Mouse (Mus musculus): ENCODE results near the gene Cpne9. TPM values are rescaled to one million over a fixed set of nuclear protein-coding genes. Genes with fewer than 3 reads are reported as not detected.
"Not testable (repeated sequence)": the region's sequence is repeated elsewhere in the genome, so short reads cannot be mapped to it uniquely, and the experiment has no call there.

Gene Cpne9
- polyA plus RNA-seq, 1 experiment from 2014 or later: 0.06 TPM

DNA sequence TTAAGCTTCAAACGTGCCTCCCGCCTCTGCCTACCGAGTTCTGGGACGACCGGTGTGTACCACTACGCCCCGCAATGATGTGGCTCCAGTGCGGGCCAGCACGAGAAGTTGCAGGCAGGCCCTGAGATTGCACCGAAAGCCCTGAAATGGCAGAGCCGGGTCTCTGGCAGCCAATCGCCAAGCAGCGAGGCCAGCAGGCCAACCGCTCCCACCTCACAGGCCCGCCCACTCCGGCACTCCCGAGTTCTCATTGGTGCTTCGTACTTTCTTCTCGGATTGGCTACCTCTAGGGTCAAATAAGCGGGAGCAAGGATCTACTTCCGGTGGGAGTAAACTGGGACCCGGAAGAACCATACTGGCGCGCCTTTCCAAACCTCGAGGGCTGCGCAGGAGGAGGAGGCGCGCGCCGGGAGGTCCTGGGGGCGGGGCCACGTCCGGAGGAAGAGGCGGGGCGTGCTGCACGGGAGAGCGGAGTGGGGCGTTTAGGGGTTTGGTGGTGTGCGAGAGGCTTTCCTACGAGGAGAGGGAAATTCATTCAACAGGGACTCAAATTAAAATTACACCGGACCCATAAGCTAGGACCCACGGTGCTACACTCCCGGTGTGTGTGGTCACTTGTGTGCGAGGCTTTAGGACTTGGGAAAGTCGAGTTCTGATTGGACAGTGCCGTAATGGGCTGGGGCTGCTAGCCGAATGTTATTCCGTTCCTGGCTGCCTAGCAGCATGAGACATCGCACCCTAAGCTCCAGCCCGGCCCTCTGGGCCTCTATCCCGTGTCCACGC lies 44.6 kb downstream of the Cpne9 start, which contains the start of gene Ogg1:
Ogg1 (plus strand) TSS at position 440 of the 783 bp plus-strand sequence.
- peak within 1 kb of the TSS; percentile 94 for H3K27ac ChIP-seq
- peak; percentile 98 for ATAC-seq (ENCODE audit: insufficient number of reproducible peaks, insufficient read depth, low FRiP score, low TSS enrichment, low read depth)
- H3K4me3 ChIP-seq: peak within 1 kb of the TSS; percentile 66
- WGBS: under 1% methylated on average over 52 of the region's 52 CpGs
- H3K4me2 ChIP-seq: peak within 1 kb of the TSS; percentile 93
- peaks cover 9% of the 10 kb centered on the region for H3K4me1 ChIP-seq
- peaks cover 58% of the 10 kb centered on the region for H3K36me3 ChIP-seq
- H3K9ac ChIP-seq: peak within 1 kb of the TSS; percentile 85
- no peaks in the 10 kb centered on the region for H3K9me3 ChIP-seq
- H3K27me3 ChIP-seq: no peaks in the 10 kb centered on the region

DNA sequence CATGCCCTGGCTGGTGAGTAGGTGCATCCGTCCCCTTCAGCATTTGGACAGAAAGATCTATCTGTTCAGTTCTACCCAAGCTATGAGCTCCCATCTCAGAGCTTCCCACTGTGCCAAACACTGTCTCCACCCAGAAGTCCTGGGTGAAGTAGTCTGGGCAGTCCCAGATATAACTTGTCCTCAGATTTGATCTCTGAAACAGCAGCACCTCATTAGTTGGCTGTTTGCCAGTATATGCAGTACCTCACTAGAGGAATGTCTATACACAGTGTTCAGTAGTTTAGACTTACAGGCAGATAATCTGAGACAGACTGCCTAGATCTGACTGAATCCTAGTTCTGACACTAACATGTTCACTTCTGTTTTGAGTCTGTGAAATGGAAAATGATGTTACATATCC lies 47.3 kb downstream of the Cpne9 start:
- Histone ChIP-seq H3K9me3 (no peaks in the 10 kb centered on the region), H3K4me3 (no peak overlapping the region), H3K4me2 (no peak overlapping the region), H3K27ac (no peak overlapping the region), H3K27me3 (no peaks in the 10 kb centered on the region), H3K36me3 (peaks cover 50% of the 10 kb centered on the region), H3K9ac (no peak overlapping the region), H3K4me1 (peaks cover 9% of the 10 kb centered on the region)
- 83% methylated on average over 1 of the region's 1 CpGs for WGBS
- ATAC-seq (ENCODE audit: insufficient number of reproducible peaks, insufficient read depth, low FRiP score, low TSS enrichment, low read depth): no peak

DNA sequence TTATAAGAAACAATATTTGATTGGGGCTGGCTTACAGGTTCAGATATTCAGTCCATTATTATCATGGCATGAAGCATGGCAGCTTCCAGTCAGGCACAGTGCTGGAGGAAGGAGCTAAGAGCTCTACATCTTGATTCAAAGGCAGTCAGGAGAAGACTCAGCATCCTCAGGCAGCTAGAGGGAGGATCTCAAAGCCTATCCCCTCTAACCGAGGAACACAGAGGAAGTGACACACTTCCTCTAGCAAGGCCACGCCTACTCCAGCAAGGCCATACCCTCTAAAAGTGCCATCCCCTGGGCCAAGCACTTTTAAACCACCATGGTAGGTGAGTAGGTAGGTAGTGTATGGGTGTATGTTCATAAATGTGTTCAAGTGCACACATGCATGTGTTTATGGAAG lies 48.4 kb downstream of the Cpne9 start:
- no peaks in the 10 kb centered on the region for H3K27me3 ChIP-seq
- no peak overlapping the region for H3K27ac ChIP-seq
- H3K9me3 ChIP-seq: no peaks in the 10 kb centered on the region
- no peak overlapping the region for H3K4me2 ChIP-seq
- H3K36me3 ChIP-seq: peaks cover 52% of the 10 kb centered on the region
- H3K4me1 ChIP-seq: peaks cover 7% of the 10 kb centered on the region
- no peak overlapping the region for H3K9ac ChIP-seq
- 54% methylated on average over 2 of the region's 2 CpGs for WGBS
- ATAC-seq (ENCODE audit: insufficient number of reproducible peaks, insufficient read depth, low FRiP score, low TSS enrichment, low read depth): no peak
- H3K4me3 ChIP-seq: no peak overlapping the region

DNA sequence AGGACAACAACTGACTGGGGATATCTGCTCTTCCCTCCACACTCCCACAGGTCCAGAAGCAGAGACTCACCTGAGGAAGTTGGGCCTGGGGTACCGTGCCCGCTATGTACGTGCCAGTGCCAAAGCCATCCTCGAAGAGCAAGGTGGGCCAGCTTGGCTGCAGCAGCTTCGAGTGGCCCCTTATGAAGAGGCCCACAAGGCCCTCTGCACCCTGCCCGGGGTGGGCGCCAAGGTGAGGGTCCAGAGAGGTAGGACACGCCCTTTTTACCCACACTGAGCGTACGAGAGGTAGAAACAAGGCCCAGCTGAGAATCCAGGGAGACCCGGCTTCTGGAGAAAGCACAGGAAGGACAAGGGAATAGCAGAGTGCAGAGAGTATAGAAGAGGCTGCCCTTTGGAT lies 49.6 kb downstream of the Cpne9 start:
- Histone ChIP-seq H3K36me3 (peaks cover 61% of the 10 kb centered on the region), H3K4me1 (no peaks in the 10 kb centered on the region; the same call in 1 of the 2 replicates)
- 90% methylated on average over 11 of the region's 11 CpGs for WGBS

DNA sequence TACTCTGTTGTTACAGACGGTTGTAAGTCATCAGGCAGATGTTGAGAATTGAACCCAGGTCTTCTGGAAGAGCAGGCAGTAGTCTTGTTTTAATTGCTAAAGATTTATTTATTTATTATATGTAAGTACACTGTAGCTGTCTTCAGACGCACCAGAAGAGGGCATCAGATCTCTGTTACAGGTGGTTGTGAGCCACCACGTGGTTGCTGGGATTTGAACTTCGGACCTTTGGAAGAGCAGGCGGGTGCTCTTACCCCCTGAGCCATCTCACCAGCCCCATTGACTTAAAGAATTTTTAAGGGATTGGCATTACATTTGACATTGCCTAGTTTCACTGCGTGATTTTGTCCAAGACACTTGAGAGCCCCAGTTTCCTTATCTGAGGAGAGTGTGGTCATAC lies 50.6 kb downstream of the Cpne9 start:
- not testable (repeated sequence) for H3K27ac ChIP-seq; H3K4me1 ChIP-seq; H3K27me3 ChIP-seq; H3K4me3 ChIP-seq; ATAC-seq (ENCODE audit: insufficient number of reproducible peaks, insufficient read depth, low FRiP score, low TSS enrichment, low read depth); H3K4me2 ChIP-seq; H3K9me3 ChIP-seq; H3K9ac ChIP-seq
- peaks cover 70% of the 10 kb centered on the region for H3K36me3 ChIP-seq
- WGBS: 79% methylated on average over 6 of the region's 6 CpGs

More for the DNA sequence above, 49.6 kb downstream of the Cpne9 start:
- Histone ChIP-seq H3K9ac (no peak overlapping the region), H3K4me2 (no peak overlapping the region), H3K9me3 (no peaks in the 10 kb centered on the region), H3K27me3 (no peaks in the 10 kb centered on the region), H3K27ac (no peak overlapping the region), H3K4me3 (no peak overlapping the region)
- ATAC-seq (ENCODE audit: insufficient number of reproducible peaks, insufficient read depth, low FRiP score, low TSS enrichment, low read depth): no peak

DNA sequence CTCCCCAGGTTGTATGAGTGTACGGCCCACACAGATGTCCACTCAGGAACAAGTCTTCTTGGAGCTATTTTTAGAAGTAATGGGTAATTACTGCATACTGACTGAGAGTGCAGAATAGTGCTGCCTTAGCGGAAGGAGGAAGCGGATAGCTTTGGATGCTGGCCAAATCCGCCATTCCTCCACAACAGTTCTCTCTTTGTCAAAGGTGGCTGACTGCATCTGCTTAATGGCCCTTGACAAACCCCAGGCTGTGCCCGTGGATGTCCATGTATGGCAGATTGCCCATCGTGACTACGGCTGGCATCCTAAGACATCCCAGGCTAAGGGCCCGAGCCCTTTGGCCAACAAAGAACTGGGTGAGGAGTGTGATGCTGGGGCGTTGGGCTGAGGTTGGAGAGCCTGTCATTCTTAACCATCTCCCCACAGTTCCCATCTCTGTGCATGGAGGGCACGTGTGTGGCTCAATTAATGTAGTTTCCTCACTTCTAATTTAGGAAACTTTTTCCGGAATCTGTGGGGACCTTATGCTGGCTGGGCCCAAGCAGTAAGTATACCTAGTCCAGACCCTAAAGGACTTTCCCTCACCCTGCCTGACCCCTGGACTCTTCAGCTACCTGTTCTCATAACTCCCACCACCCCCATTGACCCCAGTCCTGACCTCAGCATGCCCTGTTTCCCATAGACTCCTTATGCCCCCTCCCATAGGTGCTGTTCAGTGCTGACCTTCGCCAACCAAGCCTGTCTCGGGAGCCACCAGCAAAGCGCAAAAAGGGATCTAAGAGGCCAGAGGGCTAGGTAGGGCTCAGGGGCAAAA lies 51.2 kb downstream of the Cpne9 start:
- no peak overlapping the region for H3K9ac ChIP-seq
- WGBS: 81% methylated on average over 14 of the region's 14 CpGs
- no peak overlapping the region for H3K4me3 ChIP-seq
- H3K9me3 ChIP-seq: no peaks in the 10 kb centered on the region
- H3K36me3 ChIP-seq: peaks cover 76% of the 10 kb centered on the region
- H3K4me1 ChIP-seq: no peaks in the 10 kb centered on the region; the same call in 1 of the 2 replicates
- no peak overlapping the region for H3K4me2 ChIP-seq
- no peaks in the 10 kb centered on the region for H3K27me3 ChIP-seq
- H3K27ac ChIP-seq: no peak overlapping the region
- ATAC-seq (ENCODE audit: insufficient number of reproducible peaks, insufficient read depth, low FRiP score, low TSS enrichment, low read depth): no peak

DNA sequence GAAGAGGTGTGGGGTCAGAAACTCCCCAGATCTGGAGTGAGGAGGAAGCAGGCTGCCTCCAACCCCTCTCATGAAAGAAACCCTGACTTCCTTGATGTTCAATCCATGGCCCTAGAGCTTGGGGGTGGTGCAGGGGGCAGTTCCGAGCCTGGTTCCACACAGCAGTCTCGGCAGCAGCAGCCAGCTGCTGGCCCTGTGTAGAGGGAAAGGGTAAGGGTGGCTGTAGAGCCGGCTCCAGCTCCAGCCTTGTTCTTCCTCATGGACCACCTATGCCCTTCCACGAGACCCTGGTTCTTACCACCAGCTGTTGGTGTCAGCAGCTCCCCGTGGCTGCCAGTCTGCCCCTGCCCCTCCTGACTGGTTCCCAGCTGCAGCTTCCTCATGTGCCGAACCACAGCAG lies 52.1 kb downstream of the Cpne9 start:
- Histone ChIP-seq H3K27me3 (no peaks in the 10 kb centered on the region), H3K4me2 (no peak overlapping the region), H3K9me3 (no peaks in the 10 kb centered on the region), H3K4me3 (no peak overlapping the region), H3K27ac (no peak overlapping the region), H3K9ac (0 out of 2 replicates have a peak overlapping the region, but pooled peaks have one; percentile 4), H3K36me3 (peaks cover 81% of the 10 kb centered on the region), H3K4me1 (no peaks in the 10 kb centered on the region; the same call in 1 of the 2 replicates)
- 83% methylated on average over 6 of the region's 6 CpGs for WGBS
- no peak for ATAC-seq (ENCODE audit: insufficient number of reproducible peaks, insufficient read depth, low FRiP score, low TSS enrichment, low read depth)

DNA sequence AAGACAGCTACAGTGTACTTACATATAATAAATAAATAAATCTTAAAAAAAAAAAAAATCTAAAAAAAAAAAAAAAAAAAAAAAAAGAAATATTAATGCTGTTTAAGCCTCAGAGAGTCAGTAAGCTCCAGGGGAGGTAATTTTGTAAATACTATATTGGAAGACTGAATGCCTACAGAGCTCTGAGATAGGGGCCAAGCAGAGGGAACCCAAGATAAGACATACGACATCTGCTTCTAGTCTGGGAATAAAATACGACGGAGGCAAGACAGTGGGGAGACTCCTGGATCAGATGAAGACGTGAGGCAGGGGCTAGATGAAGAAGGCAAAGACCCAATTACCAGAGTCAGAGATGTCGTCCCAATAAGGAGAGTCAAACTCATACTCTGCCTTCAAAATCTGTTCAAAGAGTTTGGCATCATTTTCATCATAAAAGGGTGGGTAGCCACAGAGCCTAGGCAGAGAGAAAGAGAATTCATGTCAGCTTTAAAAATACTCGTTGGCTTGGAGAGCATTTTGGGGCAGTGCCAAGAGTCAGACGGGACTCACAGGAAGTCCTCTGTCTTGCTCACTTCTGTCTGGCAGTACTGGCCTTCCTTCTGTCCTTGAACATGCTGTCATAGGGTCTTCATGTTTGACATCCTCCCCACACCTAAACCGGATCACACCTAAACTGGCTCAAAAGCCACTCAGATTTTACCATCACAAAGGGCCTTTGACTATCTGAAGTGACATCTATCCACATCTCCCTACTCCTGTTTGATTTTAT lies 54.9 kb downstream of the Cpne9 start:
- Histone ChIP-seq H3K4me1 (peaks cover 5% of the 10 kb centered on the region; the same call in 1 of the 2 replicates), H3K9ac (no peak overlapping the region), H3K4me3 (no peak overlapping the region), H3K36me3 (peaks cover 75% of the 10 kb centered on the region), H3K27ac (no peak overlapping the region), H3K27me3 (no peaks in the 10 kb centered on the region), H3K4me2 (no peak overlapping the region), H3K9me3 (no peaks in the 10 kb centered on the region)
- WGBS: 72% methylated on average over 8 of the region's 8 CpGs
- no peak for ATAC-seq (ENCODE audit: insufficient number of reproducible peaks, insufficient read depth, low FRiP score, low TSS enrichment, low read depth)

DNA sequence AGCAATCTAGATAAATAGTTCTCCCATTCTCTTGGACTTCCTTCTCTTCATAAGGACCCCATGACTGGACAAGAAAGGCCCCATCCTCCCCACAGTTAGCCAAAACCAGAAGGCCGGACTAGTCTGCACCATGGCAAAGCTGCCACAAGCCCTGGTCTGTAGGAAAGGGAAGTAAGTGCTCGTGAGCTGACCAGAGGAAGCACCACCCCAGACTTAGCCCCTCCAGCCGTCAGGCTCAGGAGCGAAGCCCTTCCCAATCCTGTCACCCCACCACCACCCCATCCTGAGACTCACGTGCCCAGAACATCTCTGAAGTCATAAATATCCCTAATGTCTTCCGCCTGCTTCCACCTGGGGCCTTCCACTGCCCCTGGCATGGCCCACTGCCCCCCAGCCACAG lies 59.5 kb downstream of the Cpne9 start:
- no peak for ATAC-seq (ENCODE audit: insufficient number of reproducible peaks, insufficient read depth, low FRiP score, low TSS enrichment, low read depth)
- no peaks in the 10 kb centered on the region for H3K9me3 ChIP-seq
- no peak overlapping the region for H3K27ac ChIP-seq
- peaks cover 24% of the 10 kb centered on the region for H3K4me1 ChIP-seq
- H3K36me3 ChIP-seq: peaks cover 38% of the 10 kb centered on the region
- H3K27me3 ChIP-seq: no peaks in the 10 kb centered on the region
- H3K4me3 ChIP-seq: no peak overlapping the region
- 0 out of 2 replicates have a peak overlapping the region, but pooled peaks have one; percentile 32 for H3K9ac ChIP-seq
- WGBS: 87% methylated on average over 6 of the region's 6 CpGs
- no peak overlapping the region for H3K4me2 ChIP-seq

DNA sequence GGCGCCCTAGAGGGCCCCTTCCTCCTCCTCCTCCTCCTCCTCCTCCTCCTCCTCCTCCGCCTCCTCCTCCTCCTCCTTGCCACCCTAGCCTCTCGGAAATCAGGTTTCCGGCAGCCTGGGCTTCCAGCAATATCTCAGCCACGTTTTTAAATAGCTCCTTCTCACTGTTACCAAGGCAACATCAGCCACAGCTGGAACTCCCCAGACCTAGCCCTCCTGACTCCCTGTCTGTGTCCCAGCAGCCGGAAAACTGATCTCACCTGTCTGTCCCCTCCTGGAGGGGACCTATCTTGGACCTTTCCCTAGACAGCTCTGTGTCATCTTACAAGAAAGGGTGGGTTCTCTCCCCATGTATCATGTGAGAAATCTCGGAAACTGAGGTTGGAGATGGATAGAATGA lies 60.2 kb downstream of the Cpne9 start:
- H3K27me3 ChIP-seq: no peaks in the 10 kb centered on the region
- peak overlapping the region; percentile 77 for H3K4me2 ChIP-seq
- H3K9me3 ChIP-seq: no peaks in the 10 kb centered on the region
- H3K4me3 ChIP-seq: peak overlapping the region; percentile 74
- no peak for ATAC-seq (ENCODE audit: insufficient number of reproducible peaks, insufficient read depth, low FRiP score, low TSS enrichment, low read depth)
- H3K36me3 ChIP-seq: peaks cover 33% of the 10 kb centered on the region
- peak overlapping the region; percentile 92; the same call in 1 of the 2 replicates for H3K9ac ChIP-seq
- peaks cover 24% of the 10 kb centered on the region for H3K4me1 ChIP-seq
- no peak overlapping the region for H3K27ac ChIP-seq
- WGBS: 39% methylated on average over 4 of the region's 7 CpGs

Measured in embryonic facial prominence, embryonic 13.5 days (tissue).